Mouse (Mus musculus) kidney, postnatal 36 days (tissue): Measurements from ENCODE around the gene Oxgr1.

Source experiments
- DNase-seq, 2 experiments: peaks; one replicate each; pipeline ENCODE4 v3.0.0; 2021 to 2022; ENCODE audit warnings: mixed read lengths in 2 of 2

The Oxgr1 gene

GRCm38 (mm10) chr14:120042187-120042820, at the start of gene Oxgr1:
Gene Oxgr1 (minus strand): TSS chr14:120042435.
- DNase-seq, result peak; percentile 60

GRCm38 (mm10) chr14:120090401-120090800, 48.2 kb upstream of the Oxgr1 start:
- no peak for DNase-seq

GRCm38 (mm10) chr14:120089649-120090360, 47.6 kb upstream of the Oxgr1 start:
- DNase-seq, result peak in 1 of 2 experiments; percentile 24

DNA sequence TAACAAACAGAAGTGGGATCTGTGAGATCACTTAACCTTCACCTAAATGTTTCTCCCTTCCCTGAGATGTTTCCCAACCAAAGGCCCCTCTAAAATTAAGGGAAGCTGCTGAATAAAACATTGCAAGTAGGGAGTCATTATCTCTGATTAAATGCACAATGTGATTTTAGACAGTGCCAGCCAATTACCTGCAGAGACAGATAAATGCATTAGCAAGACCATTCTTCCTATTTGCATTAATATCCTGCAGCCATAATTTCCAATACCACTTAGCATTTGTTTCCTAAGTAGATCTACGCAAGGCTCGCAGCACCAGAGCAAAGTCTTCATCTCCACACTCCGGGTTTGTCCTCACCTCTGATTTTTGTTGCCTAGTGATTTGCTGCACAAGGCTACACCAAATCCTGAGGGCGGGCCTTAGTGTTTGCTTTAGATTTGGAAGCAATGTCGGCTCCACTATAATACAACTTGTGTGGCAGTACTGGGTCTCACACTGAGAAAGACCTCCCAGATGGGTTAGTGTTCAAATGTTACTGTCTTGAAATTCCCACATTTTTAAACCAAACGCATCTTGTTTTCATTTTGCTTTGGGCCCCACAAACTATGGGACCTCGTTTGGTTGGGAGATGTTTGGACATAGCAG, 46.9 kb upstream of the Oxgr1 start:
- no peak for DNase-seq

DNA sequence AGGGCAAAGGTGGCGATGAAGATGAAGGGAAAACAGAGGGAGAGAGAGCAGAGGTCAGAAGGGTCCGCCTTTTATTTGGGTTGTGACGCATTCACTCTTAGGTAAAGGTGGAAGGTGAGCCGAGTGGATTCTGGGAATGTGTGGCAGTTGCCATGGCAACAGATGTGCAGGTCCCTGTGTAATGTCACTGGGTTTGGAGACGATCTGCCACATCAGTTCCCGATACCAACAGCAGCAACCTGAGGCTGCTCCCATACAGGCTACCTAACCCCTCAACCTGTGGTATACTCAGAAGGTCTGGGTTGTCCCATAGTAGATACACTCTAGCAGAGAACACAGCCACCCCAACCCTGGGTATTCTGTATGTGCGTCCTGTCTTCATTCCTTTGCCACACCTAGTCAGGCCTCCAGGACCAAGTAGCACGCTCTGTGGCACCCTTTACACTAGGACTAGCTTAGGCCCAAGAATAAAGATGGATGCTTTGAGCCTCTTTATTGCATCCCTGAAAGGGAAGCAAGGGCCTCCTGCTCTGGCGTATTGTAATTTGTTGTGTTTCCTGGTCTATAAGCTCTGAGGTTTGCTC, 41.9 kb upstream of the Oxgr1 start:
- no peak for DNase-seq

DNA sequence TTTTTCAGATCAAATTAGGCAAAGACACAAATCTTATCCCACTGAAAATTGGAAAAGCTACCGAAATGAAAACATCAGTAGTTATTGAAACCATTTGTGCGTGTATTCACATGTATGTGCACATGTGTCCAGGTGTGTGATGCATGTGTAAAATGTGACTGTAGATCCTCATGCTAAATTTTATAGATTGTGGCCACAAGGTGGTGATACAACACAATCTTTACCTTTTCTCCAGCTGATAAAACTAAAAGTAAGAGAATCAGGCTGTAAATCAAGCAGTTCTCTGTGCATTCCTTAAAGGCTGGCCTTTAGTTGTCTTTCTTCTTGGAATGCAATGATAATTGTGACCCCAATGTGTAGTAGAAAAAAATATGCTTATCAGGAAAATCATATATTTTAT, 34.0 kb upstream of the Oxgr1 start:
- DNase-seq, result peak; percentile 11 to 37

DNA sequence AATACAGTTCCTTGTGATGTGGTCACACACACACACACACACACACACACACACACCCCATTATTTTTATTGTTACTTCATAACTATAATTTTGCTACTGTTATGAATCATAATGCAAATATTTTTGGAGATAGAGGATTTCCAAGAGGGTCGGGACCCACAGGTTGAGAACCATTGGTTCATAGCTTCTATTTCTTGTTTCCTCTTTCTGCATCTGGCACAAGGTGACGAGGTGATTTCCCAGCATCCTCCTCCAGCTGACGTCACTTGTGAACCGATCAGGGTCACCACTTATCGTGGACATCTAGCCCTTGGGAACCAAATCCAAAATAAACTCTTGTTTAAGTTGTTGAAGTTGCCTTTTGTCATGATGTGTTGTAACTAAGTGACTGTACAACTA, 33.5 kb upstream of the Oxgr1 start:
- no peak for DNase-seq

DNA sequence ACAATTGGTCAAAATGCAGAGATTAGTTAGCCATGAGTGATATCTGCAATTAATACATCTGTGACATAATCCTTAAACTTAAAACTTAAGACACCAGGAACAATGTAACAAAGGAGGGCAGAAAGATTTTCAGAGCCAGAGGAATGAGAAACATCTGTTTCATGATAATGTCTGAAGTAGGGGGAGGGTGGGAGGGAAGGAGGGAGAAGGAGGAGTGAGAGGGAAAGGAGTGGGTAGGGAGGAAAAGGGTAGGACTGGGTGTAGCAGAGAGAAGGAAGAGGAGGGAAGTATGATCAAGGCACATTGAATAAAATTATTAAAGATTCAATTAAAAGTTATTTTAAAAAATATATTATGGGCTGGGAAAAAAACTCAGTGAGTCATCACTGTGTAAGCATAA, 32.0 kb upstream of the Oxgr1 start:
- no peak for DNase-seq

- peak; percentile 37 to 85 for DNase-seq
Measured at GRCm38 (mm10) chr14:120061096-120061495, 18.9 kb upstream of the Oxgr1 start.

- DNase-seq, result no peak
Measured at GRCm38 (mm10) chr14:120033454-120033853, 8.8 kb downstream of the Oxgr1 start.

- DNase-seq, result no peak
Measured at GRCm38 (mm10) chr14:120019948-120020347, 22.3 kb downstream of the Oxgr1 start.

DNA sequence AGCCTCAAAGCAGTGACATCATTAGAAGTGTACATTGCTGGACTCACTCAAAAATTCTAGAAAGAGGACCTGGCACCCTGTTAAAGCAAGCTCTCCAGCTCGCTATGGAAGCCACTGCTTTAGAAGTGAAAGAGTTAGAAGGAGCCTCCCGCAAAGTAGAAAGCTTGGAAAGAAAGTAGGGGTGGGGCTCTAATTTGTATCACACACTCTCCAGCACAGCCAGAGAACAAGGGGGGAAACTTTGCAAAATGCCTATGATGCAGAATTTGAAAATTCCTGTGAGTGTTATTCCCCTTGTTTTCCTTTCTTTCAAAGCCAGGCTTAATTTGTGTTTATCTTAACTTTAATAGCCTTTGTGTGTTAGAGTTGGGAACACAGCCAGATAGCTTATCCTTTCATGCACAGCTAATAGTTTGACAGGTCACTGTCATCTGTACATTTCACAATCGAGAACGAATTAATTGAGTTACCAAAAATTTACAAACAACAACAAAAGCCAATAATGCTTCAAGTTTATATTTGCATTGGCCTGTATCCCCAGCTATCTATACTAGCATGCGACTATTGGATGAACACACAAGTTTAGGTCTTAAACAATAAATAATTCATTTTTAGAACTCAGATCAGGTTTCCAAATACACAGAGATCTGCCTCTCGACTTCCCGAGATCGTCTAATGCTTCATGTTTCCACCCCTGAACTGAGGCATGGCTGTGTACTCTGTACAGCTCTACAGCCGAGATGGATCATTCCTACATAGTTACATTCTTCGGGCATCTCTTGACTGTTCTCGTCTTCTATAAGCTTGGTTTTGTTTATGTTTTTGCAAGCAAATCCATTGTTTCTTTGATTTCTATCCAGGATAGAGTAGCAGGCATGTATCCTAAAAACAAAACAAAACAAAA, 32.0 kb downstream of the Oxgr1 start:
- DNase-seq, result no peak

DNA sequence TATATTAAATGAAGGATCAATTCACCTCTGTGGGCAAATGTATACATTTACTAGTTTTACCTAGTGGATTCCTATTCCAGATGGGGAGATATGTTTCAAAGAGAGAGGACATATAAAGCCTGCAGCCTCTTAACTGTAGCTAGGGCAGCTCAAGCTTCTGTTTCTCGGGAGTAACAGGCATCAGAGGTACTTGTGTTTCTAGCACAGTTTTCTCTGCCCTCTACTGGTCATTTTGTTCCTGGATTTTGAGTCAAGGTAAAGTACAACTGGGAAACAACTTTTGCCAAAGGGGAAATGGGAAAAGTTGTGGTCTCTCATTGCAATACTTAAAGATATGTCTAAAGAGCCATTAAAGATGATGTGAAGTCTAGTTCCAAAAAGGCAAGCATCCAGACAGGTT, 37.1 kb downstream of the Oxgr1 start:
- DNase-seq, result peak; percentile 10 to 44

DNA sequence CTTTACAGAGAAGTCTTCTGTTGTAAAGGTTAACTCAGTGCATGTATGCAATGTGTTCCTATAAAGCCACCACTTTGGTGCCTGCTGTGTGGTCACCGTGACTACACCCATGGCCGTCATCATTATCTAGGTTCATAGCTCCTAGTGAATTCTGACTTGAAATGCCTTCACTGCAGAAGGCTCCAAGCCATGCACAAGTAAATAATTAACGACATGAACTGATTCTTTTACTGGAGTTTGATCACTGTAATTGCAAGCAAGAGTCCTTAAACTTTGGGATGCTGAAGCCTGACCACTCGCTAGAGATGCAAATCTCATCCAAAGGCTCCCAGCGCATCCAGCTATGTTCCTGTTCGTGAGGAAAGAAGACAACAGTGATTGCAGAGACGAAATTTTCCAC, 38.6 kb downstream of the Oxgr1 start:
- peak in 1 of 2 experiments; percentile 45 for DNase-seq

DNA sequence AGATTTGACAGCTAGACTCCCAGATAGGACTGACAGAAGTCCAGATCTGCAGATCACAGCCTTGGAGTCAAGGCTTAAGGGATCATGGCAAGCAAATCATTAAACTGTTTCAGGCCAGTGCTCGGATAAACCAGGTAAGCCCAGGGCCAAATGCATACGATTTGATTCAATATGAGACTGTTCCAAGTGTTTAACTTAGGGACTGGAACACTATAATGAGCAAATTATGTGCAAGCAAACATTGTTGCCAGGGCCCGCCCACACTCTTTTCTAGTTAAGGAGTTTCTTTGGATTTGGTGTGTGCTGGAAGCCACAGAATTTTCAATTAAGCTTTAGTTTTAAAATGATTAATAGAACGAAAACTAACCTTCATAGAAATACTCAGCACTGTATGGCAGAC, 39.6 kb downstream of the Oxgr1 start:
- peak; percentile 16 to 63 for DNase-seq

DNA sequence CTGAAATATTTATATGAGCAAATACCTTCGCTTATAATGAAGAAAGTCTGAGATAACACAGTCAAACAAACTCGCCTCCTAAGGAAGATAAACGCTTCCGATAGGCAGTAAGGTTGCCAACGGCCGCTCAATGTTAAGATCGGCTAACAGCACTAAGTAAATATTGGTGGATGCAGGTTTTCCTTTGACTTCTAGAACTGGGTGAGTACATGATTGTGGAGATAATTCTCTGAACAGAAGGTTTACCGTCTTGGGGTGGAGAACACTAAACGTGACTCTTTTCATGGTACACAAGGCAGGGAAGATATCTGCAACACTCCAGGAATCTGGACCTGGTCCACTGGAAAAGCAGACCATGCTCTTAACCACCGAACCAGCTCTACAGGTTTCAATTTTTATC, 52.6 kb downstream of the Oxgr1 start:
- DNase-seq, result no peak

GRCm38 (mm10) chr14:119988937-119989645, 53.1 kb downstream of the Oxgr1 start:
- DNase-seq, result peak; percentile 4 to 27

- peak; percentile 28 to 47 for DNase-seq
Measured at GRCm38 (mm10) chr14:119987257-119987656, 55.0 kb downstream of the Oxgr1 start.

DNA sequence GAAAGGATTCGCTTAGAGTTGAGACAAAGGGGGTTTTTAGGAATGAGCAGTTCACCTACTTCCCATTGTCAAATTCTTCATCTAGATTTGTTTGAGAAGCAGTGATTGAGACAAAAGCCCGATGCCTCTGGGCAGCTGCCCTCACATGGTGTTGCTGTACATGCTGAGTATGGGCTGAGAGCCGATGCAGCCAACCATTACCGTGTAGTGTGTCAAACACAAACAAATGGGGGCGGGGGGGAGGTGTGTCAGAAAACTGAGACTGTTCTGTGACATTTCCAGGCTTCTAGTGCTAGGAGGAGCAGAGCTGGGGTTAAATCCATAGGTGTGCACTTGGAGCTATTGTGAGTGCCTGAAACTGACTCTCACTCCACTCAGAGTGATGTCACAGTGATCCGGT, 55.5 kb downstream of the Oxgr1 start:
- peak in 1 of 2 experiments; percentile 8 for DNase-seq

- peak; percentile 6 to 9 for DNase-seq
Measured at GRCm38 (mm10) chr14:119986351-119986750, 55.9 kb downstream of the Oxgr1 start.

- no peak for DNase-seq
Measured at GRCm38 (mm10) chr14:119981314-119981713, 60.9 kb downstream of the Oxgr1 start.

DNA sequence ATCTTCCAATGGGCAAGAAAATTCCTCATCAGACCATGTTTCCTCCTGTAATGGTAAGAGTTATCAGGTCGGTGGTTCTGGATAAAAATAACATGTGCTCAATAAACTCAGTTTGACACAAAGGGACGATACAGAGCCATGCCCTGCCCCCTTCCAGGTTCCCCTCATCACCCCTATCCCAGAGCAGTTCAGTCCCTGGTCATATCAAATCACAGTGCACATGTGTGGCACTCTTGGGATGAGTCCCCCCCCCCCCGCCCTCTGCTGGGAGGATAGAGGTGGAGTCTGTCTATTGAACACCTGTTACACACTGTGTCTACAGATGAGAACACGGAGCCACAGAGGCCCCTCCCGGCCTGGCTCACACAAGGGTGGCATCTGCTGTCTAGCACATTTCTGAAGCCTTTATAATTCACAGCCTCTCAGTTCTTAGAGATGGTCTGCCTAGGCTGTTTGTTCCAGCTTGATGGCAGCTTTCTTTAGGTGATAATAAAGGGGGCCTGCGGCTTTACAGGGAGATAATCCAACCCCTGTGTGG, 61.5 kb downstream of the Oxgr1 start:
- DNase-seq, result no peak
